Mouse (Mus musculus): ENCODE results near the gene Slc25a40.

Slc25a40 gene

GRCm38 (mm10) chr5:8422157-8422931 lies at the start of gene Slc25a40, which contains the start of gene Dbf4:
Gene Slc25a40, plus strand, starts transcription at chr5:8422850.
Gene Dbf4, minus strand, starts transcription at chr5:8422716.
- peak; percentile 72 for DNase-seq (ENCODE audit: low read depth, low spot score)

- no peak for DNase-seq (ENCODE audit: low read depth, low spot score)
These were observed 49.2 kb upstream of the Slc25a40 start for GRCm38 (mm10) chr5:8373415-8373814.

- DNase-seq (ENCODE audit: low read depth, low spot score): no peak
These were observed 48.2 kb upstream of the Slc25a40 start for GRCm38 (mm10) chr5:8374297-8374906.

- no peak for DNase-seq (ENCODE audit: low read depth, low spot score)
These were observed 28.6 kb upstream of the Slc25a40 start for GRCm38 (mm10) chr5:8393891-8394583.

- DNase-seq (ENCODE audit: low read depth, low spot score): no peak
These were observed 24.9 kb upstream of the Slc25a40 start for GRCm38 (mm10) chr5:8397587-8398249.

- DNase-seq (ENCODE audit: low read depth, low spot score): no peak
These were observed 13.9 kb upstream of the Slc25a40 start for GRCm38 (mm10) chr5:8408746-8409145.

DNA sequence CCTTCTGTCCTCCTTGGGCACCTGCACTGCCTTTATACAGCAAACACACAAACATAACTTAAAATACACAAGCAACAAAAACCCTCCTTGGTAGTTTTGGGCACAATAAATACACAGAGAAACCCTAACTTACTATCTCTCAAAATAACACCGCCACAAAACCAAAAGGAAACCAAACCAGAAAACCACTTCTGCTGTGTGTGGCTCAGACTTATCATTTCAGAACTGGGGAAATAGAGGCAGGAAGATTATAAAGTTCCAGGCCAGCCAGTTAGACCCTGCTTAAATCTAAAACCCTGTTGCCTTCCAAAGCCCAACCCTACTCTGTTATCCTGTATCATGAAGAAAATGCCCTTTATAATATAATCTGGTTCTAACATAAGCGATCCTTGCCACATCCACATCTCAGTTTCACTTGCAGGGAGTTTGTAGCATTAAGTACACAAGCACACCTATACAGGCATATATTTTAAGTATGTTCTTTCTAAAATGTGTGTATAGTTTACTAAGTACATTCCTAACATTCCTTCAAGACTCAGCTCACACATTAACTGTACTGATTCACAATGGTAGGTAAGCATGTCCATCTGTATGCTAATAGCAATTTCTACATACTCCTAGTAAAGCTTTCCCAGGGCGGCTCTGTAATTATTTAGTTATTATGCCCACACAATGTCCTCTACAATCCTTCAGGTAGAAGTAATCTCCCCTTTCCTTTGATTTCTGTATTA lies 5.8 kb upstream of the Slc25a40 start:
- DNase-seq (ENCODE audit: low read depth, low spot score): no peak

DNA sequence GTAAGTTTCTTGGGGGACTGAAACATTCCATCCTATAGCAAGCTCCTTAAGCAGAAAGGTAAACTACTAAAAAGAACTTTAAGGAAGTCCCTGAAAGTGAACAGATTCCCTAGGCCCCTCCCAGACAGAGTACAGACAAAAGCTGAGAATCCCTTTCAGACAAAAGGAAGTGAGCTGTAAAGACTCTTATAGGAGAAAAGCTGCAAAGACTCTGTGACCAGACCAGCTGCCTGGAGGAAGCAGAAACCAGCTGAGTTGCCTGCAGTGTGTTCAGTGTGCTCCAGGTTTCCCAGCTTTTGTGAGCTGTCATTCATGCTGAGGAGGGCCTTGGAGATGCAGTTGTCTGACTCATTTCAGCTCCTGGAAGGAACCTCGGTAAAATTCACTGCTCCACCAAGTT lies 5.2 kb upstream of the Slc25a40 start:
- no peak for DNase-seq (ENCODE audit: low read depth, low spot score)

DNA sequence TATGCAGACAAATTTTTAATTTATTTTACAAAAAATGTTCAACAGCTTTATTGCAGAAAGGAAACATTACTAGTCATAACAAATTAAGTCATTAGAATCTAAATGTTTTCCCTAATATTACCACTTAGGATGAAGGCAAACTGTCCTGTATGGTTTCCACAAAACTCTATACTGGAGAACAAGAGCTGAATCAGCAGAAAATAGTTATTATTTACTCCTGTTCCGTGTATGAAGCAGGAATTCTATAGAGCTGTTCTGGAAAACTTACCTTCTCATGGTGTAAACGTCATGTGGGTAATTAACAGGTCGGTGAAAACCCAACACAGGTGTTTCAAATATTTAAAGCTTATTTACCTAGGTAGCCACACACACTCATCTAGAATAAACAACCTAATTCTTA lies 1.2 kb upstream of the Slc25a40 start:
- DNase-seq (ENCODE audit: low read depth, low spot score): no peak

GRCm38 (mm10) chr5:8422932-8423928 lies 580 bp downstream of the Slc25a40 start:
- no peak for DNase-seq (ENCODE audit: low read depth, low spot score)

DNA sequence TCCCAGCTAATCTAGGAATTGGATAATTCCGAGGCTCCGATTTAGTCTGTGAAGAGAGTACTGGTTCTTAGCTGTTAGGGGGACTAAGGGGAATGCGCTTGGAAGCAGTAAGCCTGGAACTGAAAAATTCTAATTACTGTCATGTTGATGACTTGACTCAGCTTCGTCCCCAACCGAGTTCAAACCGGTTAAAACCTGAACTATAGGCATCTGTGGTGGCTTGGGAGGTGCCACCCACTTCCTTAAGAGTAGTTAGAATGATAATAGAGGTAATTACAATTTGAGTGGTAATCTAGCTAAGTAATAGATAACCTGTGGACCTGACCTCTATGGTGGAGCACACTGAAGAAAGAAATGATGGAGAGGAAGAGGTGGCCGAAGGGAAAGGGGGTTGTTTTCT lies 1.5 kb downstream of the Slc25a40 start:
- no peak for DNase-seq (ENCODE audit: low read depth, low spot score)

DNA sequence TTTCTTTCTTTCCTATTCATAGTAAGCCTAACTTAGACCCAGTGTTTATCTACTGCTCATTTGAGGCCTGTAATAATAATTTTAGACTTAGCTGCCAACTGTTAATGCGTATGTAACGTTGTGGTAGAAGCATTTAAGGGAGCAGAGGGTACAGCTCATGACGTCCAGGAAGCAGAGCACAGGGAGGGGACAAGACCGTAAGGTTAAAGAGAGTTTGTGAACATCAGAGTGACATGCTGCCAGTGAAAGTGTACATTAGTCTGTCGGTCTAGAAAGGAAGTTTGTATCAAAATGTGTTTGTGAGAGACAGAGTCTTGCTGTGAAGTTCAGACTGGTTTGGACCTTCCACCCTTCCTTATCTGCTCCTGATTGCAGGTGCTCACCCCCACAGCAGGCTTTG lies 3.2 kb downstream of the Slc25a40 start:
- no peak for DNase-seq (ENCODE audit: low read depth, low spot score)

DNA sequence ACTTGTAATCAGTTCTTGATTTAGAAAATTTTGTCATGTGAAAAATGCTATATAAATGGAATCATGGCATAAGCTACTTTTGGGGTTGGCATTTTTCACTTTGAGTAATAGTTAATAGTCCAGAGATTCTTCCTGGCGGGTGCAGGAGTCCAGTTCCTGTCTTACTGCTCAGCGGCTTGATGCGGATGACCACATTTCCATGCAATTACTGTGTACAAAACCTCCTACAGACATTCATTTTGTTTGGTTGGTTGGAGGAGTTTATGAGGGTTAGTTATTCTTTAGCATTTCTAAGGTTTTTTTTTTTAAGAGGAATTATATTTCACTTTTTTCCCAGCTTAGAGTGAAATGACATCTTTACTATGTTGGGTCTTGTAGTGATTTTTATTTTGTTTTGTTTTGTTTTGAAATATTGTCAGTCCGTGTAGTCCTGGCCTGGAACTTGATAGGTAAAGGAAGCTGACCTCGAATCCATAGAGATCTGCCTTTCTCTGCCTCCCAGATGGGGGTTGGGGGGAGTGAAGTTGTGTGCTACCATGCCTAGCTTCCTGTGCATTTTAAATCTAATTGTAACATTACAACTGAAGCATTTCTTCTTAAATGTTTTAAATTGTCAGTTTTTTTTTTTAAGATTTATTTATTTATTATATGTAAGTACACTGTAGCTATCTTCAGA lies 15.0 kb downstream of the Slc25a40 start:
- DNase-seq (ENCODE audit: low read depth, low spot score): no peak

DNA sequence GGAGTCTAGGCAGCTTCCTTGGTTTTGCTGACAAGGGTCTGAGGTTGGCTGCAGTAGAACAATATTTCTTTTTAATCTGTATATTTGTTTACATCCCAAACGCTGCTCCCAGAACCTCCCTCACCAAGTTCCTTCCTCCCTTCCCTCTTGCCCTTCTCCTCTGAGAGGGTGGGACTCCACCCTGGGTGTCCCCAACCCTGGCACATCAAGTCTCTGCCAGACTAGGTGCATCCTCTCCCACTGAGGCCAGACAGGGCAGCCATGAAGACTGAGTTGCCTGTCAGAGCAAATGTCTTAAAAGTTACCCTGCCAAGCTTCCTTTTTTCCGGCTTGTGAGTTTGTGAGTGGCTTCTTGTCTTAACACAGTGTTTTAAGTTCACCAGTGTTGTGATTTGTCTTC lies 16.4 kb downstream of the Slc25a40 start:
- DNase-seq (ENCODE audit: low read depth, low spot score): no peak

DNA sequence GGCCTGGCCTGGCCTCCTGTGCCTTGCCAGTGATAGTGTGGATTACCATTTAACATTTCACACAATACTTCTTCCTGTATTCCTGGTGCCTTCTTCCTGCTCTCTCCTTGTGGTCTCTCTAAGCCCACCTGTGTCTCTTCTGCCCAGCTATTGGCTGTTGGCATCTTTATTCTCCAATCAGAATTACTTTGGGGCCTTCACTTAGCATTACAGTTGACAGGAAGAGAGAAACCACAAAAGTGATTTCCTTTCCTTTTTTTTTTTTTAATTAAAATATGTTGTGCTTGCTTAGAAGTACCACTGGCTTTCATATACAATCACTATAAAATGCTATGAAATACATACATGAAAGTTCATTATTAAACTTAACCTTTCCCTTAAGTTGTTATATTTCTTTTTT lies 32.9 kb downstream of the Slc25a40 start:
- DNase-seq (ENCODE audit: low read depth, low spot score): no peak

DNA sequence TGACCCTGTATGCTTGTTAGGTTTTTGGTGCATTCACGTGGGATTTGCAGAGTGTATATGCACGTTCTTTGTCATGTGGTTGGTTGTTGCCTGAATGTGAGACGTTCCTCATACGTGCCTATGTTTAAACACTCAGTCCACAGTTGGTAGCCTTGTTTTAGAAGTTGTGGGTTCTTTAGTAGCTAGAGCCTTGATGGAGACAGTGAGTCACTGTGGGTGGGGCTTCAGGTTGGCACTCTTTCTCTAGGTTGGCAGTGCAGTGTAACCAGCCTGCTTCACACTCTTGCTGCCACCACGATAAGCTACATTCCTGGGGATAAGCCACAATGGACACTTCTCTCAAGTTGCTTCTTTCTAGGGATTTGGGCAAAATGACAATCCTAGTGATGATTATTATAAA lies 33.9 kb downstream of the Slc25a40 start:
- no peak for DNase-seq (ENCODE audit: low read depth, low spot score)

DNA sequence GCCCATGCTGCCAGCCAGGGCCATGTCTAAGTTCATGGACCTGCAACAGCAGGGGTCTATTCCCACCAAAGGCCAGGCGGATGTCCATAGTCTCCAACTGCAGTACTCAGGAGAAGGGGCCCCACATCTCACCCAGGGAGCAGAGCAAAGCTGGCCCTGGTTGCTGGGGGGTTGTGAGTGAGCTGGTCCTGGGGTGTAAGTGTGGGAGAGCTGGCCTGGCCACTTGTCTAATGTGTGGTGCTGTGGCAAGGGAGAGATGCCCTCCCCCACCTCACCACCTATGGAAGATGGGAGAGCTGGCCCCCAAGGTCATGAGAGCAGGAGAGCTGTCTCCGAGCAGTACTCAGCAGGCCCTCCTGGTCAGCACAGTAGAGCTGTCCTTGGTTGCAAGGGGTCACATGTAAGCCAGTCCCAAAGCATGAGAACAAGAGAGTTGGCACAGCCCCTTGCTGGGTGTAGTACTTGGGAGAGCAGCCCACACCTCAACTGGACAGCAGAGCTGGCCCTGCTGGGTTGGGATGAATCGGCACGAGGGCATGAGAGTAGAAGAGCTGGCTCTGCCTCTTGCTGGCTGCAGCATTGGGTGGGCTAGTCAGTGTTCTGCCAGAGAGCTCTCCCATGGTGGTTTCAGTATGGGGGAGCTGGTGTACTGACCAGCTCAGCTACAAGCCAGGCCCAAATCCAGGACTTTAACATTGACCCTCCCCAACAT lies 65.5 kb downstream of the Slc25a40 start:
- no peak for DNase-seq (ENCODE audit: low read depth, low spot score)

GRCm38 (mm10) chr5:8488701-8489297 lies 66.1 kb downstream of the Slc25a40 start:
- DNase-seq (ENCODE audit: low read depth, low spot score): no peak

Measured in retina, adult 2 months (tissue).